ENCODE assay signal across 8 mouse cellular contexts in the genomic region with DNA sequence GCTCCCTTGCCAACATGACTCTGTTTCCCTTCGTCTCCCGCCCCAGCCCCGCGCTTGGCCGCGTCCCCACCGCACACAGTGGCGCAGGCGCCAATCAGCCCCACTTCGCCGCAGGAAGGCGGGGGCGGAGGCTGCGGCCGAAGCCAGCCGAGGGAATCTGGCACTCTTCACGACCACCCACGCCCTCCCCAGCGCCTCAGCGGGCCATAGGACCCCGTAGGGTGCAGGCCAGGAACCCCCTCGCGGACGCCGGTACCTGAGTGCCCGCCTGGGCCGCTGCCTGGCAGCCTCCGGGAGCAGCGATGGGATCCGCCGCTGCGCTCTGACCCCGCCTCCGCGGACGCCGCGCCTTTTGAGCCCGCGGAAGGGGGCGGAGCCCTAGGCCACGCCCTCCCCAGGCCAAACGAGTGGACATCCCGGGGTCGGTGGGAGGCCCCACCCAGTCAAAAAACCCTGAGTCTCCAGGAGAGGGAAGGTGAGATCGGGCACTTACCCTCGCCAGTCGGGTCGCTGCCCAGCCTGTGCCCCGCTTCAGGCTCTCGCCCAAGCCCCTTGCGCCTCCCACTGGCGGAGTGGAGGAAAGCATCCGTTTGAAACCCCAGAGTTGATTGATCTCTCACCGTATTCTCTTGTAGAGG. TPM values are rescaled to one million over a fixed set of nuclear protein-coding genes. Genes with fewer than 3 reads are reported as not detected.
DNase-seq lines count a peak whose midpoint lies in the region; ATAC-seq and TF ChIP-seq lines count a peak whose summit lies in the region.

A gene (minus strand): TSS at position 566 of the 638 bp plus-strand sequence.

- H3K4me1 ChIP-seq in ES-Bruce4 (ENCODE audit: control insufficient read depth, insufficient read depth, low read length) = peaks cover 11% of the 10 kb centered on the region
- peaks cover 34% of the 10 kb centered on the region for H3K4me1 ChIP-seq in forebrain, embryonic 12.5 days
- H3K4me1 ChIP-seq in heart, embryonic 16.5 days (ENCODE audit: control insufficient read depth, insufficient read depth, low read length) = peaks cover 34% of the 10 kb centered on the region
- H3K4me1 ChIP-seq in liver, embryonic 16.5 days (ENCODE audit: control insufficient read depth, low read depth, low read length) = peaks cover 27% of the 10 kb centered on the region
- H3K4me1 ChIP-seq in neural tube, embryonic 12.5 days = peaks cover 27% of the 10 kb centered on the region
- H3K4me1 ChIP-seq in stomach, postnatal 0 days (replicated peaks; ENCODE audit: control insufficient read depth, insufficient read depth) = peaks cover 14% of the 10 kb centered on the region

- peak; percentile 70 for DNase-seq in c-Kit-positive CD71-positive TER-119-positive erythroid progenitor cells, embryonic 14.5 days (ENCODE audit: low spot score)
- DNase-seq in kidney, postnatal 36 days = peak; percentile 88 to 94
- DNase-seq in stomach, postnatal 0 days (ENCODE audit: low spot score) = peak; percentile 90

- H3K9ac ChIP-seq in ES-Bruce4 (ENCODE audit: low read depth, poor library complexity, severe bottlenecking) = peak within 1 kb of the TSS; percentile 74
- peak within 1 kb of the TSS; percentile 90 for H3K9ac ChIP-seq in forebrain, embryonic 12.5 days
- H3K9ac ChIP-seq in heart, embryonic 16.5 days (ENCODE audit: low read length) = peak within 1 kb of the TSS; percentile 90
- peak within 1 kb of the TSS; percentile 71 for H3K9ac ChIP-seq in liver, embryonic 16.5 days (ENCODE audit: low read depth, low read length)
- H3K9ac ChIP-seq in neural tube, embryonic 12.5 days = peak within 1 kb of the TSS; percentile 87
- H3K9ac ChIP-seq in stomach, postnatal 0 days (ENCODE audit: low read length) = peak within 1 kb of the TSS; percentile 93

- H3K9me3 ChIP-seq in ES-Bruce4 (replicated peaks; ENCODE audit: control insufficient read depth, insufficient read depth, low read length, poor library complexity, severe bottlenecking) = no peaks in the 10 kb centered on the region
- H3K9me3 ChIP-seq in forebrain, embryonic 12.5 days = no peaks in the 10 kb centered on the region
- no peaks in the 10 kb centered on the region for H3K9me3 ChIP-seq in heart, embryonic 16.5 days (replicated peaks; ENCODE audit: control insufficient read depth, low read length)
- H3K9me3 ChIP-seq in liver, embryonic 16.5 days (replicated peaks; ENCODE audit: control insufficient read depth, low read length) = no peaks in the 10 kb centered on the region
- no peaks in the 10 kb centered on the region for H3K9me3 ChIP-seq in neural tube, embryonic 12.5 days
- no peaks in the 10 kb centered on the region for H3K9me3 ChIP-seq in stomach, postnatal 0 days (ENCODE audit: control insufficient read depth, low read length)

- peak within 1 kb of the TSS; percentile 92 for H3K4me2 ChIP-seq in forebrain, embryonic 12.5 days
- H3K4me2 ChIP-seq in heart, embryonic 16.5 days (ENCODE audit: low read depth, low read length) = peak within 1 kb of the TSS; percentile 84
- H3K4me2 ChIP-seq in liver, embryonic 16.5 days (ENCODE audit: low read depth, low read length) = peak within 1 kb of the TSS; percentile 94
- H3K4me2 ChIP-seq in neural tube, embryonic 12.5 days (replicated peaks) = peak within 1 kb of the TSS; percentile 84
- peak within 1 kb of the TSS; percentile 68 for H3K4me2 ChIP-seq in stomach, postnatal 0 days (replicated peaks; ENCODE audit: low read depth)

- H3K4me3 ChIP-seq in ES-Bruce4 (ENCODE audit: low read depth, low read length) = peak within 1 kb of the TSS; percentile 76
- H3K4me3 ChIP-seq in forebrain, embryonic 12.5 days (replicated peaks) = peak within 1 kb of the TSS; percentile 84
- H3K4me3 ChIP-seq in heart, embryonic 16.5 days (ENCODE audit: low read length) = peak within 1 kb of the TSS; percentile 82
- H3K4me3 ChIP-seq in liver, embryonic 16.5 days (ENCODE audit: low read depth, low read length) = peak within 1 kb of the TSS; percentile 69
- peak within 1 kb of the TSS; percentile 86 for H3K4me3 ChIP-seq in neural tube, embryonic 12.5 days
- H3K4me3 ChIP-seq in stomach, postnatal 0 days (ENCODE audit: low read depth, low read length) = peak within 1 kb of the TSS; percentile 90

- TF ChIP-seq EP300 in ES-Bruce4 (IDR thresholded peaks at IDR 0.05; ENCODE audit: insufficient read depth, low read depth, low read length) = no peak
- no peak for TF ChIP-seq EP300 in stomach, postnatal 0 days (optimal IDR thresholded peaks at IDR 0.05)

- TF ChIP-seq CTCF in ES-Bruce4 (IDR thresholded peaks at IDR 0.05; ENCODE audit: low read depth, low read length) = peak; percentile 74
- TF ChIP-seq CTCF in stomach, postnatal 0 days (IDR thresholded peaks at IDR 0.05; ENCODE audit: low read depth) = peak; percentile 89

- no peaks in the 10 kb centered on the region for H3K27me3 ChIP-seq in ES-Bruce4 (ENCODE audit: control insufficient read depth, insufficient read depth, low read length, poor library complexity, severe bottlenecking)
- H3K27me3 ChIP-seq in forebrain, embryonic 12.5 days = peaks cover 10% of the 10 kb centered on the region; the same call in 1 of the 2 replicates
- H3K27me3 ChIP-seq in heart, embryonic 16.5 days (ENCODE audit: control insufficient read depth, insufficient read depth, low read length) = peaks cover 15% of the 10 kb centered on the region
- H3K27me3 ChIP-seq in liver, embryonic 16.5 days (ENCODE audit: control insufficient read depth, insufficient read depth, low read depth, low read length) = no peaks in the 10 kb centered on the region
- no peaks in the 10 kb centered on the region for H3K27me3 ChIP-seq in neural tube, embryonic 12.5 days (replicated peaks)
- no peaks in the 10 kb centered on the region for H3K27me3 ChIP-seq in stomach, postnatal 0 days (ENCODE audit: control insufficient read depth, insufficient read depth, low read length)

- no peak for TF ChIP-seq POLR2A in ES-Bruce4 (IDR thresholded peaks at IDR 0.05; ENCODE audit: insufficient read depth, low read length)

- H3K36me3 ChIP-seq in ES-Bruce4 (ENCODE audit: control insufficient read depth, insufficient read depth, low read length, poor library complexity, severe bottlenecking) = no peaks in the 10 kb centered on the region
- peaks cover 19% of the 10 kb centered on the region for H3K36me3 ChIP-seq in forebrain, embryonic 12.5 days (replicated peaks)
- H3K36me3 ChIP-seq in heart, embryonic 16.5 days (ENCODE audit: control insufficient read depth, insufficient read depth) = peaks cover 16% of the 10 kb centered on the region
- no peaks in the 10 kb centered on the region for H3K36me3 ChIP-seq in liver, embryonic 16.5 days (ENCODE audit: control insufficient read depth, insufficient read depth)
- H3K36me3 ChIP-seq in neural tube, embryonic 12.5 days = peaks cover 10% of the 10 kb centered on the region
- H3K36me3 ChIP-seq in stomach, postnatal 0 days (ENCODE audit: control insufficient read depth, insufficient read depth, low read length) = peaks cover 7% of the 10 kb centered on the region

- peak; percentile 86 for ATAC-seq in forebrain, embryonic 12.5 days (ENCODE audit: low FRiP score)
- peak; percentile 50 for ATAC-seq in heart, embryonic 16.5 days (replicated peaks; ENCODE audit: extremely low read depth, insufficient read depth, low FRiP score)
- peak; percentile 65 for ATAC-seq in liver, embryonic 16.5 days (ENCODE audit: low read depth)
- ATAC-seq in neural tube, embryonic 12.5 days (ENCODE audit: low FRiP score, low read depth) = peak; percentile 67
- ATAC-seq in stomach, postnatal 0 days (ENCODE audit: low FRiP score, low TSS enrichment) = peak; percentile 62

- WGBS in forebrain, embryonic 12.5 days = under 1% methylated on average over 55 of the region's 55 CpGs
- under 1% methylated on average over 55 of the region's 55 CpGs for WGBS in heart, embryonic 16.5 days
- WGBS in liver, embryonic 16.5 days (ENCODE audit: insufficient replicate concordance) = under 1% methylated on average over 55 of the region's 55 CpGs
- under 1% methylated on average over 55 of the region's 55 CpGs for WGBS in neural tube, embryonic 12.5 days
- under 1% methylated on average over 55 of the region's 55 CpGs for WGBS in stomach, postnatal 0 days

- no peak within 1 kb of the TSS for H3K27ac ChIP-seq in ES-Bruce4 (ENCODE audit: insufficient read depth, low read length)
- H3K27ac ChIP-seq in forebrain, embryonic 12.5 days = peak within 1 kb of the TSS; percentile 65
- H3K27ac ChIP-seq in heart, embryonic 16.5 days (ENCODE audit: low read length) = peak within 1 kb of the TSS; percentile 94
- H3K27ac ChIP-seq in liver, embryonic 16.5 days (ENCODE audit: low read length) = peak within 1 kb of the TSS; percentile 43
- no peak within 1 kb of the TSS for H3K27ac ChIP-seq in neural tube, embryonic 12.5 days
- H3K27ac ChIP-seq in stomach, postnatal 0 days (replicated peaks) = peak within 1 kb of the TSS; percentile 92

RNA-seq across cellular contexts. Expression of the gene that starts here (rescaled TPM):
- 84.4 and 97.7 TPM in 2 replicates for polyA plus RNA-seq in ES-Bruce4 (2011; ENCODE audit: insufficient read depth, insufficient read length, low read depth, missing spikeins)
- 139 and 147 TPM in 2 replicates for polyA plus RNA-seq in forebrain, embryonic 12.5 days (2016; fragmentation: Nextera tagmentation; extraction: Ambion mirVana)
- polyA plus RNA-seq in heart, embryonic 16.5 days (2015; fragmentation: Nextera tagmentation; extraction: Ambion mirVana) = 229 and 248 TPM in 2 replicates
- polyA plus RNA-seq in liver, embryonic 16.5 days (2015; fragmentation: Nextera tagmentation; extraction: Ambion mirVana) = 24.4 and 27.9 TPM in 2 replicates
- 158 and 166 TPM in 2 replicates for polyA plus RNA-seq in neural tube, embryonic 12.5 days (2016; fragmentation: Nextera tagmentation; extraction: Ambion mirVana)
- polyA plus RNA-seq in stomach, postnatal 0 days (2015; fragmentation: Nextera tagmentation; extraction: Ambion mirVana) = 174 and 193 TPM in 2 replicates

Comparison
In these comparisons a context has a peak if more than half of its experiments do, and no peak if none do; other contexts are left out.
1. H3K27ac ChIP-seq: peak in forebrain, embryonic 12.5 days (single experiment), heart, embryonic 16.5 days (single experiment), liver, embryonic 16.5 days (single experiment) and stomach, postnatal 0 days (single experiment); none in ES-Bruce4 (single experiment) and neural tube, embryonic 12.5 days (single experiment).
2. Peak in every context shown above with its lines, with median percentiles within 50 percentile points of each other: H3K4me3 ChIP-seq, H3K9ac ChIP-seq, DNase-seq, ATAC-seq and H3K4me2 ChIP-seq.